Comparison of ENCODE assay signal across 23 mouse cellular contexts in genomic region chr3:36774023-36774422, GRCm38 (mm10).
DNase-seq lines count a peak whose midpoint lies in the region; ATAC-seq lines count a peak whose summit lies in the region.
"Had no signal": no experiment of that assay in that cellular context is flagged by ENCODE, and none has a peak within 500 bp of the region (broad histone marks: within the 10 kb centered on the region; RNA-seq: fewer than 3 reads in every experiment).

No protein-coding gene starts in this region.

- no peak overlapping the region for H3K9ac ChIP-seq in neural tube, embryonic 13.5 days
- H3K9ac ChIP-seq in neural tube, embryonic 15.5 days (replicated peaks), result no peak overlapping the region
- H3K9ac ChIP-seq: forebrain, embryonic 15.5 days; heart, embryonic 12.5 days; limb, embryonic 12.5 days; liver, embryonic 12.5 days had no signal

- ATAC-seq in neural tube, embryonic 13.5 days (ENCODE audit: low read depth), result peak; percentile 47; the same call in 1 of the 2 replicates
- 0 out of 2 replicates have a peak, but pooled peaks have one; percentile 45 for ATAC-seq in neural tube, embryonic 15.5 days (ENCODE audit: low FRiP score)
- ATAC-seq: forebrain, embryonic 15.5 days; liver, embryonic 12.5 days; Patski had no signal

- DNase-seq in heart, embryonic 10.5 days (ENCODE audit: low spot score), result peak; percentile 16
- no peak for DNase-seq in heart, postnatal 25 days (ENCODE audit: low spot score)
- DNase-seq in neural tube, embryonic 10.5 days (ENCODE audit: extremely low spot score, low spot score), result no peak
- DNase-seq in ovary, postnatal 36 days (ENCODE audit: low spot score), result no peak
- no peak for DNase-seq in adrenal gland, adult 2 months
- DNase-seq: adrenal gland, adult 8-10 months; cerebellum, adult 18-20 months; cerebellum, postnatal 25 days; heart, postnatal 10 days; kidney, adult 11 months; kidney, postnatal 4 days; lung, adult 18-20 months; lung, postnatal 10 days had no signal

- H3K9me3 ChIP-seq in heart, embryonic 10.5 days, result no peaks in the 10 kb centered on the region
- no peaks in the 10 kb centered on the region for H3K9me3 ChIP-seq in neural tube, embryonic 13.5 days
- no peaks in the 10 kb centered on the region for H3K9me3 ChIP-seq in neural tube, embryonic 15.5 days (replicated peaks)
- H3K9me3 ChIP-seq: forebrain, embryonic 15.5 days; G1E; heart, embryonic 12.5 days; limb, embryonic 12.5 days; liver, embryonic 12.5 days had no signal

- no peaks in the 10 kb centered on the region for H3K27me3 ChIP-seq in heart, embryonic 10.5 days (ENCODE audit: insufficient read depth, poor library complexity, severe bottlenecking)
- no peaks in the 10 kb centered on the region for H3K27me3 ChIP-seq in neural tube, embryonic 13.5 days
- H3K27me3 ChIP-seq in neural tube, embryonic 15.5 days (replicated peaks), result no peaks in the 10 kb centered on the region
- H3K27me3 ChIP-seq: CH12.LX; forebrain, embryonic 15.5 days; heart, embryonic 12.5 days; limb, embryonic 12.5 days; liver, embryonic 12.5 days had no signal

- H3K4me1 ChIP-seq in heart, embryonic 10.5 days, result no peaks in the 10 kb centered on the region
- no peaks in the 10 kb centered on the region; the same call in 1 of the 2 replicates for H3K4me1 ChIP-seq in neural tube, embryonic 13.5 days (replicated peaks)
- H3K4me1 ChIP-seq in neural tube, embryonic 15.5 days, result 0 out of 2 replicates have a peak, but pooled peaks cover 3% of the 10 kb centered on the region
- H3K4me1 ChIP-seq: forebrain, embryonic 15.5 days; heart, embryonic 12.5 days; liver, embryonic 12.5 days had no signal

- intact Hi-C loops in heart, postnatal 25 days (cut with DNase I), result no loop called here

- H3K27ac ChIP-seq in heart, embryonic 10.5 days, result no peak overlapping the region
- no peak overlapping the region for H3K27ac ChIP-seq in neural tube, embryonic 13.5 days (replicated peaks)
- no peak overlapping the region for H3K27ac ChIP-seq in neural tube, embryonic 15.5 days (replicated peaks)
- H3K27ac ChIP-seq: forebrain, embryonic 15.5 days; limb, embryonic 12.5 days; liver, embryonic 12.5 days; stomach, postnatal 0 days had no signal

- no peak overlapping the region for H3K4me3 ChIP-seq in heart, embryonic 10.5 days
- H3K4me3 ChIP-seq in neural tube, embryonic 13.5 days, result no peak overlapping the region
- H3K4me3 ChIP-seq in neural tube, embryonic 15.5 days (replicated peaks), result no peak overlapping the region
- H3K4me3 ChIP-seq: forebrain, embryonic 15.5 days; heart, embryonic 12.5 days; limb, embryonic 12.5 days; liver, embryonic 12.5 days had no signal

- H3K4me2 ChIP-seq in neural tube, embryonic 13.5 days, result no peak overlapping the region
- H3K4me2 ChIP-seq in neural tube, embryonic 15.5 days, result no peak overlapping the region
- H3K4me2 ChIP-seq: forebrain, embryonic 15.5 days; heart, embryonic 12.5 days; limb, embryonic 12.5 days; liver, embryonic 12.5 days had no signal

- 39% methylated on average over 4 of the region's 4 CpGs for WGBS in heart, embryonic 10.5 days
- WGBS in neural tube, embryonic 13.5 days, result 34% methylated on average over 4 of the region's 4 CpGs
- 33% methylated on average over 4 of the region's 4 CpGs for WGBS in neural tube, embryonic 15.5 days

- no peaks in the 10 kb centered on the region for H3K36me3 ChIP-seq in heart, embryonic 10.5 days
- H3K36me3 ChIP-seq in neural tube, embryonic 13.5 days, result no peaks in the 10 kb centered on the region
- H3K36me3 ChIP-seq in neural tube, embryonic 15.5 days, result no peaks in the 10 kb centered on the region
- H3K36me3 ChIP-seq: forebrain, embryonic 15.5 days; G1E; heart, embryonic 12.5 days; limb, embryonic 12.5 days; liver, embryonic 12.5 days had no signal
